Mouse (Mus musculus): ENCODE data around the gene Socs5. TPM values are rescaled to one million over a fixed set of nuclear protein-coding genes. Genes with fewer than 3 reads are reported as not detected.

Gene Socs5
- total RNA-seq, 2 experiments from 2014 or later, result 47.1 to 48.2 TPM

- DNase-seq, result peak; percentile 98
- intact Hi-C loops (cut with DNase I), result no loop called here
Measured at GRCm38 (mm10) chr17:87106691-87107523, 572 bp upstream of the Socs5 start.

- intact Hi-C loops (cut with DNase I), result no loop called here
- DNase-seq, result no peak
Measured at GRCm38 (mm10) chr17:87108507-87109292, 1.2 kb downstream of the Socs5 start.

GRCm38 (mm10) chr17:87109504-87109903 lies 2.0 kb downstream of the Socs5 start:
- intact Hi-C loops (cut with DNase I), result no loop called here
- no peak for DNase-seq

- DNase-seq, result no peak
- intact Hi-C loops (cut with DNase I), result no loop called here
Measured at GRCm38 (mm10) chr17:87112852-87113592, 5.5 kb downstream of the Socs5 start.

GRCm38 (mm10) chr17:87115615-87116014 lies 8.1 kb downstream of the Socs5 start:
- intact Hi-C loops (cut with DNase I), result no loop called here
- no peak for DNase-seq

GRCm38 (mm10) chr17:87118966-87119526 lies 11.6 kb downstream of the Socs5 start:
- DNase-seq, result no peak
- intact Hi-C loops (cut with DNase I), result no loop called here

GRCm38 (mm10) chr17:87125344-87125743 lies 17.9 kb downstream of the Socs5 start:
- no peak for DNase-seq
- intact Hi-C loops (cut with DNase I), result no loop called here

- intact Hi-C loops (cut with DNase I), result no loop called here
- DNase-seq, result no peak
Measured at GRCm38 (mm10) chr17:87132258-87132657, 24.8 kb downstream of the Socs5 start.

- peak; percentile 9 for DNase-seq
- intact Hi-C loops (cut with DNase I), result no loop called here
Measured at GRCm38 (mm10) chr17:87133823-87134222, 26.3 kb downstream of the Socs5 start.

GRCm38 (mm10) chr17:87134631-87135030 lies 27.2 kb downstream of the Socs5 start:
- DNase-seq, result no peak
- intact Hi-C loops (cut with DNase I), result no loop called here

- intact Hi-C loops (cut with DNase I), result no loop called here
- DNase-seq, result no peak
Measured at GRCm38 (mm10) chr17:87135741-87136140, 28.3 kb downstream of the Socs5 start.

- no peak for DNase-seq
- intact Hi-C loops (cut with DNase I), result no loop called here
Measured at GRCm38 (mm10) chr17:87141188-87141935, 33.9 kb downstream of the Socs5 start.

GRCm38 (mm10) chr17:87142271-87142670 lies 34.8 kb downstream of the Socs5 start:
- DNase-seq, result peak; percentile 38
- intact Hi-C loops (cut with DNase I), result no loop called here

GRCm38 (mm10) chr17:87143186-87143585 lies 35.7 kb downstream of the Socs5 start:
- DNase-seq, result no peak

GRCm38 (mm10) chr17:87146415-87147021 lies 39.0 kb downstream of the Socs5 start:
- DNase-seq, result no peak
- intact Hi-C loops (cut with DNase I), result no loop called here

More at GRCm38 (mm10) chr17:87143186-87143585, 35.7 kb downstream of the Socs5 start:
- intact Hi-C loops (cut with DNase I), result no loop called here

GRCm38 (mm10) chr17:87149762-87150161 lies 42.3 kb downstream of the Socs5 start:
- intact Hi-C loops (cut with DNase I), result no loop called here

GRCm38 (mm10) chr17:87152984-87153383 lies 45.5 kb downstream of the Socs5 start:
- DNase-seq, result no peak
- intact Hi-C loops (cut with DNase I), result no loop called here

More at GRCm38 (mm10) chr17:87149762-87150161, 42.3 kb downstream of the Socs5 start:
- DNase-seq, result no peak

- intact Hi-C loops (cut with DNase I), result no loop called here
- no peak for DNase-seq
Measured at GRCm38 (mm10) chr17:87155664-87156063, 48.2 kb downstream of the Socs5 start.

GRCm38 (mm10) chr17:87157739-87158138 lies 50.3 kb downstream of the Socs5 start:
- intact Hi-C loops (cut with DNase I), result no loop called here
- DNase-seq, result no peak

GRCm38 (mm10) chr17:87158597-87158996 lies 51.1 kb downstream of the Socs5 start:
- intact Hi-C loops (cut with DNase I), result no loop called here
- DNase-seq, result no peak
